14 mouse cellular contexts compared by ENCODE assay signal in the genomic region with DNA sequence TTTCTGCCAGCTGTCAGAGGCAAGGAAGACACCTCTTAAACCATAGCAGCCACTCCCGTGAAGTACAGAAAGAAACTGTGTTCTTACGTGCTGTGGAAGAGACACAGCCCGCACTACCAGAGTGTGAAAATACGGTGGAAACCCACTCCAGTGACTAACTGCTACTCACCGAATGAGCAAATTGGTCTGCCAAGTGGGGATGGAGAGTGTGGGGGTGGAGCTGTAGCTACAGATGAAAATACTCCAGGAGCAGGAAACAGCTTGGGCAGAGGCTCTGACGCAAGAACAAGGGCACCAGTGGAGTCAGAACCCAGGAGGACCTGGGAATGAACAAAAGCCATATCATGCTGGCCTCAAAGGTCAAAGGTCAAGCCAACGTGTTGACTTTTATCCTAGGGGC. TPM values are rescaled to one million over a fixed set of nuclear protein-coding genes. Genes with fewer than 3 reads are reported as not detected.
A peak's percentile ranks its signal among the peaks of the same experiment; 100 is the strongest.
DNase-seq lines count a peak whose midpoint lies in the region; ATAC-seq lines count a peak whose summit lies in the region.
"Had no signal": no experiment of that assay in that cellular context is flagged by ENCODE, and none has a peak within 500 bp of the region (broad histone marks: within the 10 kb centered on the region; RNA-seq: fewer than 3 reads in every experiment).

No protein-coding gene starts in this region.

- H3K9me3 ChIP-seq in neural tube, embryonic 15.5 days (replicated peaks), result no peaks in the 10 kb centered on the region
- H3K9me3 ChIP-seq: limb, embryonic 15.5 days had no signal

- no peak for ATAC-seq in neural tube, embryonic 15.5 days (ENCODE audit: low FRiP score)

- H3K27me3 ChIP-seq in neural tube, embryonic 15.5 days (replicated peaks), result no peaks in the 10 kb centered on the region
- H3K27me3 ChIP-seq: limb, embryonic 15.5 days had no signal

- H3K27ac ChIP-seq in neural tube, embryonic 15.5 days (replicated peaks), result no peak overlapping the region
- H3K27ac ChIP-seq: gastrocnemius, adult 2 months; limb, embryonic 15.5 days had no signal

- no peak overlapping the region for H3K4me2 ChIP-seq in neural tube, embryonic 15.5 days
- H3K4me2 ChIP-seq: limb, embryonic 15.5 days; lung, embryonic 14.5 days had no signal

- 52% methylated on average over 7 of the region's 7 CpGs for whole genome bisulfite sequencing in neural tube, embryonic 15.5 days

- H3K9ac ChIP-seq in neural tube, embryonic 15.5 days (replicated peaks), result no peak overlapping the region
- H3K9ac ChIP-seq: limb, embryonic 15.5 days; lung, embryonic 14.5 days had no signal

- peak; percentile 88 for DNase-seq in brain, adult 2 months (ENCODE audit: low read depth, low spot score)
- DNase-seq in frontal cortex, postnatal 10 days (ENCODE audit: low spot score in 2 of 2), result peak; percentile 15 to 40
- peak; percentile 40 to 66 for DNase-seq in left cerebral cortex, adult 18-20 months (ENCODE audit: low spot score in 2 of 2)
- peak; percentile 69 for DNase-seq in right cerebral cortex, postnatal 25 days
- no peak for DNase-seq in thymus, postnatal 36 days
- DNase-seq in testis, postnatal 10 days (ENCODE audit: low spot score), result no peak
- DNase-seq: adrenal gland, postnatal 14 days; gastrocnemius, adult 2 months; heart, postnatal 36 days; kidney, postnatal 14 days; lung, embryonic 14.5 days had no signal

- no peak overlapping the region for H3K4me3 ChIP-seq in neural tube, embryonic 15.5 days (replicated peaks)
- H3K4me3 ChIP-seq: erythroblast, embryonic 14.5 days; gastrocnemius, adult 2 months; limb, embryonic 15.5 days had no signal

- no peaks in the 10 kb centered on the region for H3K4me1 ChIP-seq in neural tube, embryonic 15.5 days
- H3K4me1 ChIP-seq: limb, embryonic 15.5 days had no signal

- no peaks in the 10 kb centered on the region for H3K36me3 ChIP-seq in neural tube, embryonic 15.5 days
- H3K36me3 ChIP-seq: limb, embryonic 15.5 days had no signal

RNA-seq across cellular contexts. Expression of gene Hif1an, which starts 55.5 kb away (rescaled TPM):
- total RNA-seq in left cerebral cortex, adult 18-20 months (2021), result 10 to 100 TPM; 33.5 to 34.2 TPM
- 25.0 TPM in 2 replicates for polyA plus RNA-seq in neural tube, embryonic 15.5 days (2015; fragmentation: Nextera tagmentation; extraction: Ambion mirVana)

Comparison
In these comparisons a context has a peak if more than half of its experiments do, and no peak if none do; other contexts are left out.
1. DNase-seq: peak in brain, adult 2 months (single experiment), frontal cortex, postnatal 10 days (2 of 2), left cerebral cortex, adult 18-20 months (2 of 2) and right cerebral cortex, postnatal 25 days (single experiment); none in thymus, postnatal 36 days (0 of 2) and testis, postnatal 10 days (single experiment).